Mouse (Mus musculus): ENCODE results near the gene Stk32b. TPM values are rescaled to one million over a fixed set of nuclear protein-coding genes. Genes with fewer than 3 reads are reported as not detected.
A peak's percentile ranks its signal among the peaks of the same experiment; 100 is the strongest.

The Stk32b gene
- polyA plus RNA-seq, 1 experiment from 2014 or later: 0.85 TPM

- H3K9ac ChIP-seq (ENCODE audit: low read length): no peak overlapping the region
- no peaks in the 10 kb centered on the region for H3K27me3 ChIP-seq (ENCODE audit: control insufficient read depth, insufficient read depth, low read length)
- ATAC-seq (ENCODE audit: insufficient number of reproducible peaks, low FRiP score, low TSS enrichment, low read depth) (no peak), DNase-seq (ENCODE audit: low spot score) (no peak)
- H3K4me1 ChIP-seq (ENCODE audit: control insufficient read depth, insufficient read depth, low read length): no peaks in the 10 kb centered on the region
- H3K4me2 ChIP-seq (ENCODE audit: low read depth, severe bottlenecking): no peak overlapping the region
- 85% methylated on average over 5 of the region's 5 CpGs for WGBS
- H3K36me3 ChIP-seq (ENCODE audit: control insufficient read depth, insufficient read depth, low read length): no peaks in the 10 kb centered on the region
- no peak overlapping the region for H3K27ac ChIP-seq (replicated peaks; ENCODE audit: low read depth, low read length)
- H3K9me3 ChIP-seq (ENCODE audit: control insufficient read depth, low read length): no peaks in the 10 kb centered on the region
- no peak overlapping the region for H3K4me3 ChIP-seq (ENCODE audit: low read depth, low read length)
Measured at GRCm38 (mm10) chr5:37592411-37592810, 124.6 kb downstream of the Stk32b start.

- Histone ChIP-seq H3K9me3 (ENCODE audit: control insufficient read depth, low read length) (no peaks in the 10 kb centered on the region), H3K4me2 (ENCODE audit: low read depth, severe bottlenecking) (no peak overlapping the region), H3K4me1 (ENCODE audit: control insufficient read depth, insufficient read depth, low read length) (no peaks in the 10 kb centered on the region), H3K36me3 (ENCODE audit: control insufficient read depth, insufficient read depth, low read length) (no peaks in the 10 kb centered on the region), H3K9ac (ENCODE audit: low read length) (no peak overlapping the region), H3K27me3 (ENCODE audit: control insufficient read depth, insufficient read depth, low read length) (no peaks in the 10 kb centered on the region), H3K4me3 (ENCODE audit: low read depth, low read length) (no peak overlapping the region), H3K27ac (replicated peaks; ENCODE audit: low read depth, low read length) (no peak overlapping the region)
- WGBS: 78% methylated on average over 5 of the region's 5 CpGs
- no peak for ATAC-seq (ENCODE audit: insufficient number of reproducible peaks, low FRiP score, low TSS enrichment, low read depth)
- no peak for DNase-seq (ENCODE audit: low spot score)
Measured at GRCm38 (mm10) chr5:37587861-37588260, 129.1 kb downstream of the Stk32b start.

- Histone ChIP-seq H3K4me1 (ENCODE audit: control insufficient read depth, insufficient read depth, low read length) (no peaks in the 10 kb centered on the region), H3K27ac (replicated peaks; ENCODE audit: low read depth, low read length) (no peak overlapping the region), H3K9me3 (ENCODE audit: control insufficient read depth, low read length) (no peaks in the 10 kb centered on the region), H3K9ac (ENCODE audit: low read length) (no peak overlapping the region), H3K36me3 (ENCODE audit: control insufficient read depth, insufficient read depth, low read length) (no peaks in the 10 kb centered on the region), H3K4me3 (ENCODE audit: low read depth, low read length) (no peak overlapping the region), H3K27me3 (ENCODE audit: control insufficient read depth, insufficient read depth, low read length) (no peaks in the 10 kb centered on the region), H3K4me2 (ENCODE audit: low read depth, severe bottlenecking) (no peak overlapping the region)
- 75% methylated on average over 6 of the region's 6 CpGs for WGBS
- DNase-seq (ENCODE audit: low spot score) (no peak), ATAC-seq (ENCODE audit: insufficient number of reproducible peaks, low FRiP score, low TSS enrichment, low read depth) (no peak)
Measured at GRCm38 (mm10) chr5:37586071-37586470, 130.9 kb downstream of the Stk32b start.

GRCm38 (mm10) chr5:37575427-37575826 lies 141.5 kb downstream of the Stk32b start:
- 67% methylated on average over 6 of the region's 6 CpGs for WGBS
- no peak overlapping the region for H3K9ac ChIP-seq (ENCODE audit: low read length)

GRCm38 (mm10) chr5:37557274-37557815 lies 159.6 kb downstream of the Stk32b start:
- no peak overlapping the region for H3K27ac ChIP-seq (replicated peaks; ENCODE audit: low read depth, low read length)
- H3K4me2 ChIP-seq (ENCODE audit: low read depth, severe bottlenecking): no peak overlapping the region
- no peaks in the 10 kb centered on the region for H3K9me3 ChIP-seq (ENCODE audit: control insufficient read depth, low read length)
- ATAC-seq (ENCODE audit: insufficient number of reproducible peaks, low FRiP score, low TSS enrichment, low read depth) (no peak), DNase-seq (ENCODE audit: low spot score) (peak; percentile 78)
- no peaks in the 10 kb centered on the region for H3K27me3 ChIP-seq (ENCODE audit: control insufficient read depth, insufficient read depth, low read length)
- H3K9ac ChIP-seq (ENCODE audit: low read length): no peak overlapping the region
- H3K36me3 ChIP-seq (ENCODE audit: control insufficient read depth, insufficient read depth, low read length): no peaks in the 10 kb centered on the region
- 66% methylated on average over 6 of the region's 6 CpGs for WGBS
- no peaks in the 10 kb centered on the region for H3K4me1 ChIP-seq (ENCODE audit: control insufficient read depth, insufficient read depth, low read length)
- no peak overlapping the region for H3K4me3 ChIP-seq (ENCODE audit: low read depth, low read length)

More at GRCm38 (mm10) chr5:37575427-37575826, 141.5 kb downstream of the Stk32b start:
- Histone ChIP-seq H3K4me1 (ENCODE audit: control insufficient read depth, insufficient read depth, low read length) (no peaks in the 10 kb centered on the region), H3K9me3 (ENCODE audit: control insufficient read depth, low read length) (no peaks in the 10 kb centered on the region), H3K36me3 (ENCODE audit: control insufficient read depth, insufficient read depth, low read length) (no peaks in the 10 kb centered on the region), H3K27me3 (ENCODE audit: control insufficient read depth, insufficient read depth, low read length) (no peaks in the 10 kb centered on the region), H3K4me2 (ENCODE audit: low read depth, severe bottlenecking) (no peak overlapping the region), H3K4me3 (ENCODE audit: low read depth, low read length) (no peak overlapping the region), H3K27ac (replicated peaks; ENCODE audit: low read depth, low read length) (no peak overlapping the region)
- no peak for DNase-seq (ENCODE audit: low spot score)
- no peak for ATAC-seq (ENCODE audit: insufficient number of reproducible peaks, low FRiP score, low TSS enrichment, low read depth)

- ATAC-seq (ENCODE audit: insufficient number of reproducible peaks, low FRiP score, low TSS enrichment, low read depth) (no peak), DNase-seq (ENCODE audit: low spot score) (no peak)
- 92% methylated on average over 4 of the region's 4 CpGs for WGBS
- Histone ChIP-seq H3K9ac (ENCODE audit: low read length) (no peak overlapping the region), H3K4me2 (ENCODE audit: low read depth, severe bottlenecking) (no peak overlapping the region), H3K9me3 (ENCODE audit: control insufficient read depth, low read length) (no peaks in the 10 kb centered on the region), H3K27me3 (ENCODE audit: control insufficient read depth, insufficient read depth, low read length) (no peaks in the 10 kb centered on the region), H3K4me1 (ENCODE audit: control insufficient read depth, insufficient read depth, low read length) (no peaks in the 10 kb centered on the region), H3K27ac (replicated peaks; ENCODE audit: low read depth, low read length) (no peak overlapping the region), H3K36me3 (ENCODE audit: control insufficient read depth, insufficient read depth, low read length) (no peaks in the 10 kb centered on the region), H3K4me3 (ENCODE audit: low read depth, low read length) (no peak overlapping the region)
Measured at GRCm38 (mm10) chr5:37554231-37554630, 162.7 kb downstream of the Stk32b start.

GRCm38 (mm10) chr5:37551649-37552048 lies 165.3 kb downstream of the Stk32b start:
- H3K27me3 ChIP-seq (ENCODE audit: control insufficient read depth, insufficient read depth, low read length): no peaks in the 10 kb centered on the region
- ATAC-seq (ENCODE audit: insufficient number of reproducible peaks, low FRiP score, low TSS enrichment, low read depth) (no peak), DNase-seq (ENCODE audit: low spot score) (no peak)
- WGBS: 80% methylated on average over 5 of the region's 5 CpGs
- no peak overlapping the region for H3K27ac ChIP-seq (replicated peaks; ENCODE audit: low read depth, low read length)
- no peaks in the 10 kb centered on the region for H3K9me3 ChIP-seq (ENCODE audit: control insufficient read depth, low read length)
- H3K9ac ChIP-seq (ENCODE audit: low read length): no peak overlapping the region
- H3K36me3 ChIP-seq (ENCODE audit: control insufficient read depth, insufficient read depth, low read length): no peaks in the 10 kb centered on the region
- H3K4me2 ChIP-seq (ENCODE audit: low read depth, severe bottlenecking): no peak overlapping the region
- no peaks in the 10 kb centered on the region for H3K4me1 ChIP-seq (ENCODE audit: control insufficient read depth, insufficient read depth, low read length)
- H3K4me3 ChIP-seq (ENCODE audit: low read depth, low read length): no peak overlapping the region

- H3K4me1 ChIP-seq (ENCODE audit: control insufficient read depth, insufficient read depth, low read length): no peaks in the 10 kb centered on the region
- 85% methylated on average over 4 of the region's 4 CpGs for WGBS
Measured at GRCm38 (mm10) chr5:37535726-37536293, 181.2 kb downstream of the Stk32b start.

GRCm38 (mm10) chr5:37535227-37535626 lies 181.7 kb downstream of the Stk32b start:
- Histone ChIP-seq H3K4me1 (ENCODE audit: control insufficient read depth, insufficient read depth, low read length) (no peaks in the 10 kb centered on the region), H3K27ac (replicated peaks; ENCODE audit: low read depth, low read length) (no peak overlapping the region), H3K36me3 (ENCODE audit: control insufficient read depth, insufficient read depth, low read length) (no peaks in the 10 kb centered on the region), H3K9me3 (ENCODE audit: control insufficient read depth, low read length) (no peaks in the 10 kb centered on the region), H3K4me3 (ENCODE audit: low read depth, low read length) (no peak overlapping the region), H3K27me3 (ENCODE audit: control insufficient read depth, insufficient read depth, low read length) (no peaks in the 10 kb centered on the region), H3K9ac (ENCODE audit: low read length) (no peak overlapping the region), H3K4me2 (ENCODE audit: low read depth, severe bottlenecking) (no peak overlapping the region)
- ATAC-seq (ENCODE audit: insufficient number of reproducible peaks, low FRiP score, low TSS enrichment, low read depth): no peak
- WGBS: 78% methylated on average over 5 of the region's 5 CpGs
- DNase-seq (ENCODE audit: low spot score): no peak

More at GRCm38 (mm10) chr5:37535726-37536293, 181.2 kb downstream of the Stk32b start:
- Histone ChIP-seq H3K9me3 (ENCODE audit: control insufficient read depth, low read length) (no peaks in the 10 kb centered on the region), H3K4me3 (ENCODE audit: low read depth, low read length) (no peak overlapping the region), H3K36me3 (ENCODE audit: control insufficient read depth, insufficient read depth, low read length) (no peaks in the 10 kb centered on the region), H3K9ac (ENCODE audit: low read length) (no peak overlapping the region), H3K27ac (replicated peaks; ENCODE audit: low read depth, low read length) (no peak overlapping the region), H3K4me2 (ENCODE audit: low read depth, severe bottlenecking) (no peak overlapping the region), H3K27me3 (ENCODE audit: control insufficient read depth, insufficient read depth, low read length) (no peaks in the 10 kb centered on the region)
- DNase-seq (ENCODE audit: low spot score): no peak
- no peak for ATAC-seq (ENCODE audit: insufficient number of reproducible peaks, low FRiP score, low TSS enrichment, low read depth)

Measured in limb, embryonic 11.5 days (tissue).